ENCODE assay signal across 28 mouse cellular contexts in the genomic region with DNA sequence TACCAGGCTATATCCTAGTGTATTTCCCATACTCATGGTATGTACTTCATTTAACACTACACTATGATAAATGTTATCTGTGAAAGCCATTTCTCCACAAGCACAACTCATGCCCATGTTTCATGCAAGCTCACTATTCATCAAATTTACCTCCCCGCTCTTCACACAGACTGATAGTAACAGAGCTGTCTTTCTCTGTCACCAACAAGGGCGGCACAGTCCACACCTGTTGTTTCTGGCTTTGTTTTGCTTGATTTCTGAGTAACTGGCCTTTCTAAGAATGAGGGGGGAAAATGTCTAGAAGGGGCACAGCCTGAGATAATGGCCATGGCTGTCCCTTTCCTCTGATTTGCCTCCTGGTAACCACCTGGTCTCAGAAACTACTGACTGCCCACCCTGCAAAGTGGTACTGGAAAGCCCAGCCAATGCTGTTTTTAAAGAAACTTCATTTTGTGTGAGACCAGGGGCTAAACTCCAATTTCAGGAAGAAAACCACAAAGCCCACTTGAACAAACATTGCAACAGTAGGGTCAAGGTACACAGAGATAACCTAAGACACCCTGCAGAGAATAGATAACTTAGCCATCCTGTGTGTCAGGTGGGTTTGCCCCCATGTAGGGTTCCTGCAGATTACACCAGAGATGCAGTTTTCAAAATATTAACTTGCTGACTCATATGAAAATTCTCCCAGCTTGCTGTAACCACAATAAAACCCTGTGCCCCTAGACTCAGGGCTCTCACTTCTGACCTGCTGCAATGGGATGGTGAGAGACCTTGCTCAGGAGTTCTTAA.
DNase-seq lines count a peak whose midpoint lies in the region; ATAC-seq lines count a peak whose summit lies in the region.
"Had no signal": no experiment of that assay in that cellular context is flagged by ENCODE, and none has a peak within 500 bp of the region (broad histone marks: within the 10 kb centered on the region; RNA-seq: fewer than 3 reads in every experiment).

No protein-coding gene starts in this region.

- no peak overlapping the region for H3K4me2 ChIP-seq in midbrain, embryonic 14.5 days (ENCODE audit: low read length)
- no peak overlapping the region for H3K4me2 ChIP-seq in intestine, embryonic 16.5 days (ENCODE audit: low read depth, low read length)
- H3K4me2 ChIP-seq in liver, embryonic 16.5 days (ENCODE audit: low read depth, low read length), result no peak overlapping the region; the same call in 1 of the 2 replicates
- H3K4me2 ChIP-seq: embryonic facial prominence, embryonic 12.5 days; heart, embryonic 13.5 days; hindbrain, embryonic 15.5 days; limb, embryonic 12.5 days; midbrain, embryonic 11.5 days; neural tube, embryonic 12.5 days had no signal

- 0 out of 2 replicates have a peak overlapping the region, but pooled peaks have one; percentile 5 for H3K27ac ChIP-seq in midbrain, embryonic 14.5 days (replicated peaks; ENCODE audit: low read depth, low read length)
- H3K27ac ChIP-seq in midbrain, embryonic 10.5 days (replicated peaks), result no peak overlapping the region
- H3K27ac ChIP-seq in intestine, embryonic 16.5 days (ENCODE audit: low read length), result 0 out of 2 replicates have a peak overlapping the region, but pooled peaks have one; percentile 11
- no peak overlapping the region for H3K27ac ChIP-seq in liver, embryonic 16.5 days (ENCODE audit: low read length)
- H3K27ac ChIP-seq: embryonic facial prominence, embryonic 12.5 days; heart, embryonic 13.5 days; hindbrain, embryonic 15.5 days; left cerebral cortex, adult 2 months; limb, embryonic 12.5 days; macrophage; neural tube, embryonic 12.5 days had no signal

- no peaks in the 10 kb centered on the region for H3K36me3 ChIP-seq in midbrain, embryonic 14.5 days (ENCODE audit: control insufficient read depth, insufficient read depth, low read length)
- no peaks in the 10 kb centered on the region for H3K36me3 ChIP-seq in midbrain, embryonic 10.5 days
- H3K36me3 ChIP-seq in intestine, embryonic 16.5 days (ENCODE audit: control insufficient read depth, insufficient read depth, low read length), result no peaks in the 10 kb centered on the region
- no peaks in the 10 kb centered on the region for H3K36me3 ChIP-seq in liver, embryonic 16.5 days (ENCODE audit: control insufficient read depth, insufficient read depth)
- H3K36me3 ChIP-seq: embryonic facial prominence, embryonic 12.5 days; heart, embryonic 13.5 days; hindbrain, embryonic 10.5 days; hindbrain, embryonic 15.5 days; limb, embryonic 12.5 days; neural tube, embryonic 12.5 days had no signal

- no peak overlapping the region for H3K9ac ChIP-seq in midbrain, embryonic 14.5 days (replicated peaks; ENCODE audit: low read length)
- H3K9ac ChIP-seq in intestine, embryonic 16.5 days (ENCODE audit: low read depth, low read length), result no peak overlapping the region
- no peak overlapping the region for H3K9ac ChIP-seq in liver, embryonic 16.5 days (ENCODE audit: low read depth, low read length)
- H3K9ac ChIP-seq: embryonic facial prominence, embryonic 12.5 days; heart, embryonic 13.5 days; hindbrain, embryonic 15.5 days; limb, embryonic 12.5 days; neural tube, embryonic 12.5 days had no signal

- ATAC-seq in midbrain, embryonic 14.5 days (ENCODE audit: low FRiP score, low TSS enrichment), result no peak
- peak; percentile 83 for ATAC-seq in intestine, embryonic 16.5 days
- peak; percentile 70 for ATAC-seq in liver, embryonic 16.5 days (ENCODE audit: low read depth)
- ATAC-seq: CD4-positive, CD25-positive, alpha-beta regulatory T cell, adult 4 months; forebrain, embryonic 16.5 days; inflammation-experienced regulatory T-cells, adult 6 months had no signal

- H3K9me3 ChIP-seq in midbrain, embryonic 14.5 days (ENCODE audit: control insufficient read depth, low read length), result no peaks in the 10 kb centered on the region
- H3K9me3 ChIP-seq in midbrain, embryonic 10.5 days (replicated peaks), result no peaks in the 10 kb centered on the region; the same call in 1 of the 2 replicates
- no peaks in the 10 kb centered on the region for H3K9me3 ChIP-seq in intestine, embryonic 16.5 days (ENCODE audit: control insufficient read depth, low read length)
- no peaks in the 10 kb centered on the region for H3K9me3 ChIP-seq in liver, embryonic 16.5 days (replicated peaks; ENCODE audit: control insufficient read depth, low read length)
- H3K9me3 ChIP-seq: embryonic facial prominence, embryonic 12.5 days; heart, embryonic 13.5 days; hindbrain, embryonic 10.5 days; hindbrain, embryonic 15.5 days; neural tube, embryonic 12.5 days had no signal

- no peak for DNase-seq in midbrain, embryonic 14.5 days
- no peak for DNase-seq in midbrain, embryonic 10.5 days (ENCODE audit: low spot score)
- no peak for DNase-seq in thymus, adult 18-20 months
- no peak for DNase-seq in heart, postnatal 36 days
- no peak for DNase-seq in layer of hippocampus, adult 9-11 months
- DNase-seq: adrenal gland, postnatal 10 days; cerebellum, adult 11-12 months; cerebellum, adult 9-11 months; embryo, embryonic 11 days; heart, postnatal 10 days; kidney, postnatal 25 days; lung, adult 2 months; lung, postnatal 10 days had no signal

- no peak overlapping the region for H3K4me3 ChIP-seq in midbrain, embryonic 14.5 days (replicated peaks; ENCODE audit: low read depth, low read length)
- H3K4me3 ChIP-seq in midbrain, embryonic 10.5 days, result no peak overlapping the region
- no peak overlapping the region for H3K4me3 ChIP-seq in intestine, embryonic 16.5 days (ENCODE audit: low read length)
- no peak overlapping the region for H3K4me3 ChIP-seq in liver, embryonic 16.5 days (ENCODE audit: low read depth, low read length)
- H3K4me3 ChIP-seq: embryonic facial prominence, embryonic 12.5 days; heart, embryonic 13.5 days; hindbrain, embryonic 10.5 days; hindbrain, embryonic 15.5 days; left cerebral cortex, adult 2 months; limb, embryonic 12.5 days; myocyte; neural tube, embryonic 12.5 days had no signal

- 93% methylated on average over 2 of the region's 2 CpGs for WGBS in midbrain, embryonic 14.5 days
- WGBS in midbrain, embryonic 10.5 days, result 86% methylated on average over 2 of the region's 2 CpGs
- 80% methylated on average over 2 of the region's 2 CpGs for WGBS in intestine, embryonic 16.5 days
- WGBS in liver, embryonic 16.5 days (ENCODE audit: insufficient replicate concordance), result 26% methylated on average over 2 of the region's 2 CpGs

- H3K27me3 ChIP-seq in midbrain, embryonic 14.5 days (ENCODE audit: control insufficient read depth, insufficient read depth, low read length), result no peaks in the 10 kb centered on the region
- no peaks in the 10 kb centered on the region for H3K27me3 ChIP-seq in midbrain, embryonic 10.5 days (ENCODE audit: low read depth, poor library complexity, severe bottlenecking)
- H3K27me3 ChIP-seq in intestine, embryonic 16.5 days (replicated peaks; ENCODE audit: control insufficient read depth, insufficient read depth, low read length), result no peaks in the 10 kb centered on the region
- H3K27me3 ChIP-seq in liver, embryonic 16.5 days (ENCODE audit: control insufficient read depth, insufficient read depth, low read depth, low read length), result no peaks in the 10 kb centered on the region
- H3K27me3 ChIP-seq: embryonic facial prominence, embryonic 12.5 days; heart, embryonic 13.5 days; hindbrain, embryonic 15.5 days; neural tube, embryonic 12.5 days had no signal

- H3K4me1 ChIP-seq in midbrain, embryonic 14.5 days (ENCODE audit: control insufficient read depth, insufficient read depth, low read length), result peaks cover 5% of the 10 kb centered on the region; the same call in 1 of the 2 replicates
- H3K4me1 ChIP-seq in midbrain, embryonic 10.5 days, result peaks cover 15% of the 10 kb centered on the region
- H3K4me1 ChIP-seq in intestine, embryonic 16.5 days (ENCODE audit: control insufficient read depth, insufficient read depth, low read length), result peaks cover 12% of the 10 kb centered on the region; the same call in 1 of the 2 replicates
- H3K4me1 ChIP-seq in liver, embryonic 16.5 days (ENCODE audit: control insufficient read depth, low read depth, low read length), result peaks cover 2% of the 10 kb centered on the region
- H3K4me1 ChIP-seq: hindbrain, embryonic 15.5 days; neural tube, embryonic 12.5 days had no signal

- intact Hi-C loops in heart, postnatal 36 days (cut with DNase I), result no loop called here

Comparison
In these comparisons a context has a peak if more than half of its experiments do, and no peak if none do; other contexts are left out.
1. H3K27ac ChIP-seq: peak in midbrain, embryonic 14.5 days (single experiment) and intestine, embryonic 16.5 days (single experiment); none in midbrain, embryonic 10.5 days (single experiment) and liver, embryonic 16.5 days (single experiment).